Mouse (Mus musculus): ENCODE data around the gene Fcna.

Gene Fcna

GRCm38 (mm10) chr2:25577951-25578795, 49.7 kb downstream of the Fcna start:
- DNase-seq (ENCODE audit: low spot score in 2 of 2), result no peak

- no peak for DNase-seq (ENCODE audit: low spot score in 2 of 2)
These were observed 50.6 kb downstream of the Fcna start for GRCm38 (mm10) chr2:25576965-25577891.

- DNase-seq (ENCODE audit: low spot score in 2 of 2), result no peak
These were observed 51.6 kb downstream of the Fcna start for GRCm38 (mm10) chr2:25576028-25576850.

- peak in 1 of 2 experiments; percentile 37 for DNase-seq (ENCODE audit: low spot score in 2 of 2)
These were observed 52.3 kb downstream of the Fcna start for GRCm38 (mm10) chr2:25575432-25576027.
